Mouse (Mus musculus): Measurements from ENCODE around the gene Sdcbp2. TPM values are rescaled to one million over a fixed set of nuclear protein-coding genes. Genes with fewer than 3 reads are reported as not detected.
A peak's percentile ranks its signal among the peaks of the same experiment; 100 is the strongest.

Gene Sdcbp2
- polyA plus RNA-seq, 1 experiment from 2014 or later = 14.1 TPM

DNA sequence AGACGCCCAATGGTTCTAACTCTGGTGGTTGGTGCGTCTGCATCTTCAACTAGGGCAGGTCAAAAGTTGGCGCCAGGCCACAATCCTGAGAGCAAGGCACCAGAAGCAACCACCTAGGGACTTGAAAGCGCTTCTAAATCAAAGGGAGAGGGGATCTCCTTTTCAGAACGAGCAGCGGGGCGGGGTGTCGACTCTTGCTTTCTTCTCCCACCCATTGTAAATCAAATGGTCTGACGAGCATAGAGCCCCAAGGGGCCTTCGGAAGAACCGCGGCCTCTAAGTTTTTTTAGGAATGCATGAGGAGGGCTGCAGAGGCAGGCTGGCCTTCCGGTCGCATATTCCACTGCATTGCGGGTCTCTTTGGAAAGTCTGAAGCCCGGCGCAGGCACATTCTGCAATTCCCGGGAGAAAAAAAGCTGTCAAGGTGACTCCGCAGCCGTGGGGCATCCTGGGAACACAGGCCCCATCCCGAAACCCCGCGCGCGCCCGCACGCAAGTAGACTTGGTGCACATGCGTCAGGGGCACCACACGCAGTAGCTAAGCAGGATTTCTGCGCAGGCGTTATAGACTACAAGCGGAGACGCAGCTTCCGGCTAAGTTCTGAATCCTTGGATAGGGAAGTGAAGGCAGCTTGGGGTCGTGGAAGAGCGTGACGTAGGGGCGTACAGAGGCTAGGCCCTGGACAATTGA lies 3.4 kb downstream of the Sdcbp2 start:
- Histone ChIP-seq H3K4me3 (ENCODE audit: low read depth, low read length) (peak overlapping the region; percentile 27), H3K4me1 (ENCODE audit: control insufficient read depth, insufficient read depth, low read length) (no peaks in the 10 kb centered on the region), H3K9ac (replicated peaks; ENCODE audit: low read depth, low read length) (no peak overlapping the region; the same call in 1 of the 2 replicates), H3K27me3 (ENCODE audit: control insufficient read depth, insufficient read depth, low read length) (no peaks in the 10 kb centered on the region), H3K36me3 (ENCODE audit: control insufficient read depth, insufficient read depth, low read length) (no peaks in the 10 kb centered on the region), H3K27ac (ENCODE audit: low read length) (peak overlapping the region; percentile 52; the same call in 1 of the 2 replicates), H3K4me2 (replicated peaks; ENCODE audit: low read depth, low read length) (peak overlapping the region; percentile 61), H3K9me3 (ENCODE audit: control insufficient read depth, low read depth, low read length) (no peaks in the 10 kb centered on the region)
- peak; percentile 82 for ATAC-seq (ENCODE audit: insufficient number of reproducible peaks, insufficient read depth, low FRiP score, low read depth)
- 2% methylated on average over 38 of the region's 38 CpGs for WGBS

DNA sequence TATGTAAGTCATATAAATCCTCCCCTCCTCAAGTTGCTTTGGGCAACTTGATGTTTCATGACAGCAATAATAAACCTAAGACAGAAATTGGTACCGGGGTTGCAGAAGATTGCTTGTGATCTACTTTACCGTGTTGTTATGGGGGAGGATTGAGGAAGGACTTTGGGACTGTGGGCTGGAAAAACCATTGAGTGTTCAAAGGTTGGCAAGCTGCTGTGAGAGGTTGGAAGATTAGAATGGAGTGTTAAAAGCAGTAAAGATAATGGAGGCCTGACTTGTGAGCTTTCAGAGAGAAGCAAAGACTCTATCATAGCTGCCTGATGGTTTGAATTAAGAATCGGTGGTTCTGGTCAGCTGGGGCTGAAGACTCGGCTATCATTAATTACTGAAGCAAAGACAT lies 6.8 kb downstream of the Sdcbp2 start:
- WGBS = 74% methylated on average over 4 of the region's 4 CpGs
- no peaks in the 10 kb centered on the region for H3K9me3 ChIP-seq (ENCODE audit: control insufficient read depth, low read depth, low read length)
- H3K27ac ChIP-seq (ENCODE audit: low read length) = no peak overlapping the region
- no peak overlapping the region for H3K9ac ChIP-seq (replicated peaks; ENCODE audit: low read depth, low read length)
- H3K4me1 ChIP-seq (ENCODE audit: control insufficient read depth, insufficient read depth, low read length) = no peaks in the 10 kb centered on the region
- H3K4me2 ChIP-seq (replicated peaks; ENCODE audit: low read depth, low read length) = no peak overlapping the region
- no peak overlapping the region for H3K4me3 ChIP-seq (ENCODE audit: low read depth, low read length)
- no peaks in the 10 kb centered on the region for H3K27me3 ChIP-seq (ENCODE audit: control insufficient read depth, insufficient read depth, low read length)
- no peaks in the 10 kb centered on the region for H3K36me3 ChIP-seq (ENCODE audit: control insufficient read depth, insufficient read depth, low read length)
- ATAC-seq (ENCODE audit: insufficient number of reproducible peaks, insufficient read depth, low FRiP score, low read depth) = no peak

DNA sequence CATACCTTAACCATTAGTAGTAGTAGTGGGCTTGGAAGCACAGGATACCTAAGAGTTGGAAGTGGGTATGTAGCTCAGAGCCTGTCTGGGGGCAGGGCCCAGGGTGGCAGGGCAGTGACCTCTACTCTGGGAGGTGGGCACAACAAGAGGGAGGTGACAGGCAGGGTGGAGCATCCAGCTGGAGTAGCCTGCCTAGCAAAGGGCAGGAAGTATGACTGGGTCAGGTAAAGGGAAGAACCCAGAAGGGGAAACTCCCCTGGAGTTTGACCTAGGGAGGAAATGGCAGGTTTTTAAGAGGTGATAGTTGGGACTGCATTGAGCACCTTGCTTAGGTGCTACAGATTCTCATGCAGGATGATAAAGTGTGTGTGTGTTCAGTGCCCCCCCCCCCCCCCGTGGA lies 8.5 kb downstream of the Sdcbp2 start:
- H3K36me3 ChIP-seq (ENCODE audit: control insufficient read depth, insufficient read depth, low read length) = no peaks in the 10 kb centered on the region
- no peak overlapping the region for H3K4me3 ChIP-seq (ENCODE audit: low read depth, low read length)
- WGBS = 50% methylated on average over 1 of the region's 1 CpGs
- H3K4me1 ChIP-seq (ENCODE audit: control insufficient read depth, insufficient read depth, low read length) = no peaks in the 10 kb centered on the region
- no peak overlapping the region for H3K27ac ChIP-seq (ENCODE audit: low read length)
- no peaks in the 10 kb centered on the region for H3K27me3 ChIP-seq (ENCODE audit: control insufficient read depth, insufficient read depth, low read length)
- no peak overlapping the region for H3K9ac ChIP-seq (replicated peaks; ENCODE audit: low read depth, low read length)
- no peak for ATAC-seq (ENCODE audit: insufficient number of reproducible peaks, insufficient read depth, low FRiP score, low read depth)
- no peaks in the 10 kb centered on the region for H3K9me3 ChIP-seq (ENCODE audit: control insufficient read depth, low read depth, low read length)
- H3K4me2 ChIP-seq (replicated peaks; ENCODE audit: low read depth, low read length) = no peak overlapping the region

DNA sequence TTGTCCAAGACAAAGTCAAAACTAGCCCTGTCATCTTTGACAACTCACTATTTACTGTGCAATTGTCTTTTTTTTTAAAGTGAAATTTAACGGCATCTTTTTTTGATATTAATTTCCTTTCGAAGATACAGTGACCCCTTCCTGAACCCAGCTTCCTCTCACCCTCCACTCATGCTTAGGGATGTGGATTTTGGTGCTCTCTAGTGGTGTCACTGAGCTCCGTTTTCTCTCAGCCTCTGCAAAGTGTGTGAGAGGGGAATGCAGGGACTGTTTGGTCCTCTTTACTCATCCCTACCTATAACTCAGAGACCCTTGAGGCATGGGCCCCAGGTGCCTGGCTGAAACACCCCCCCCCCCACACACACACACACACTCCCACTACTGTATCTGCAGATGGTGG lies 13.5 kb downstream of the Sdcbp2 start:
- 39% methylated on average over 3 of the region's 3 CpGs for WGBS
- H3K36me3 ChIP-seq (ENCODE audit: control insufficient read depth, insufficient read depth, low read length) = no peaks in the 10 kb centered on the region
- H3K27ac ChIP-seq (ENCODE audit: low read length) = no peak overlapping the region
- no peak overlapping the region for H3K9ac ChIP-seq (replicated peaks; ENCODE audit: low read depth, low read length)
- no peak overlapping the region for H3K4me3 ChIP-seq (ENCODE audit: low read depth, low read length)
- no peaks in the 10 kb centered on the region for H3K9me3 ChIP-seq (ENCODE audit: control insufficient read depth, low read depth, low read length)
- no peaks in the 10 kb centered on the region for H3K4me1 ChIP-seq (ENCODE audit: control insufficient read depth, insufficient read depth, low read length)
- no peaks in the 10 kb centered on the region for H3K27me3 ChIP-seq (ENCODE audit: control insufficient read depth, insufficient read depth, low read length)
- H3K4me2 ChIP-seq (replicated peaks; ENCODE audit: low read depth, low read length) = no peak overlapping the region
- no peak for ATAC-seq (ENCODE audit: insufficient number of reproducible peaks, insufficient read depth, low FRiP score, low read depth)

DNA sequence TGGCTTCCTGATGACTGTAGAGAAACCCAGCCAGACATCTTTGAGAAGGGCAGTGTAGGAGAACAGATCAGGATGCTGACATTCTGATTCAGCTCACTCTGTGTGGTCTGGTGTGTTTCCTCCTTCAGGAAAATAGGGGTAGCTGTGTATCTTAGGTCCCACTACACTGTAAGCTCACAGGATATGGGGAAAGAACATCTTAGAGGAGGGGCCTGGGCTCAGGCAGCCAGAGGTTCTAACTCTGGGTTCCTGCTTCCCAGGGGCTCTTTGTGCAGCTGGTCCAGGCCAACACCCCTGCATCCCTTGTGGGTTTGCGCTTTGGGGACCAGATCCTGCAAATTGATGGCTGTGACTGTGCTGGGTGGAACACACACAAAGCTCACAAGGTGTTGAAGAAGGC lies 14.4 kb downstream of the Sdcbp2 start:
- no peaks in the 10 kb centered on the region for H3K4me1 ChIP-seq (ENCODE audit: control insufficient read depth, insufficient read depth, low read length)
- H3K4me3 ChIP-seq (ENCODE audit: low read depth, low read length) = no peak overlapping the region
- no peak for ATAC-seq (ENCODE audit: insufficient number of reproducible peaks, insufficient read depth, low FRiP score, low read depth)
- no peaks in the 10 kb centered on the region for H3K36me3 ChIP-seq (ENCODE audit: control insufficient read depth, insufficient read depth, low read length)
- no peaks in the 10 kb centered on the region for H3K9me3 ChIP-seq (ENCODE audit: control insufficient read depth, low read depth, low read length)
- no peak overlapping the region for H3K4me2 ChIP-seq (replicated peaks; ENCODE audit: low read depth, low read length)
- no peak overlapping the region for H3K27ac ChIP-seq (ENCODE audit: low read length)
- WGBS = 79% methylated on average over 1 of the region's 1 CpGs
- no peak overlapping the region for H3K9ac ChIP-seq (replicated peaks; ENCODE audit: low read depth, low read length)
- no peaks in the 10 kb centered on the region for H3K27me3 ChIP-seq (ENCODE audit: control insufficient read depth, insufficient read depth, low read length)

DNA sequence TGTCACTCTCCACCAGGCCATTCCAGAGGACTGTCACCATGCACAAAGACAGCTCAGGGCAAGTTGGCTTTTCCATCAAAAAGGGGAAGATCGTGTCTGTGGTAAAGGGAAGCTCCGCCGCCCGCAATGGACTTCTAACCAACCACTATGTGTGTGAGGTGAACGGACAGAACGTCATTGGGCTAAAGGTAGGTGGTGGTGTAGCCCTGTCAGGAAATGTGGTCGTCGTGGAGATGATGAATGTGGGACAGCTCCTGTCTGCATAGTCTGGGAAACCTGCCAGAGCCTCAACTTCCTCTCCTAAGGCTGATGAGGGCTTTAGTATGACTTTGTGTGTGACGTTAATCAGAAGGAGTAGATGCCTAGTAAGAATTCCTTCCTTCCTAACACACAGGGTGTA lies 14.9 kb downstream of the Sdcbp2 start:
- no peaks in the 10 kb centered on the region for H3K4me1 ChIP-seq (ENCODE audit: control insufficient read depth, insufficient read depth, low read length)
- no peak for ATAC-seq (ENCODE audit: insufficient number of reproducible peaks, insufficient read depth, low FRiP score, low read depth)
- H3K27ac ChIP-seq (ENCODE audit: low read length) = no peak overlapping the region
- 64% methylated on average over 9 of the region's 9 CpGs for WGBS
- no peaks in the 10 kb centered on the region for H3K27me3 ChIP-seq (ENCODE audit: control insufficient read depth, insufficient read depth, low read length)
- no peak overlapping the region for H3K9ac ChIP-seq (replicated peaks; ENCODE audit: low read depth, low read length)
- no peak overlapping the region for H3K4me2 ChIP-seq (replicated peaks; ENCODE audit: low read depth, low read length)
- H3K36me3 ChIP-seq (ENCODE audit: control insufficient read depth, insufficient read depth, low read length) = no peaks in the 10 kb centered on the region
- no peak overlapping the region for H3K4me3 ChIP-seq (ENCODE audit: low read depth, low read length)
- no peaks in the 10 kb centered on the region for H3K9me3 ChIP-seq (ENCODE audit: control insufficient read depth, low read depth, low read length)

DNA sequence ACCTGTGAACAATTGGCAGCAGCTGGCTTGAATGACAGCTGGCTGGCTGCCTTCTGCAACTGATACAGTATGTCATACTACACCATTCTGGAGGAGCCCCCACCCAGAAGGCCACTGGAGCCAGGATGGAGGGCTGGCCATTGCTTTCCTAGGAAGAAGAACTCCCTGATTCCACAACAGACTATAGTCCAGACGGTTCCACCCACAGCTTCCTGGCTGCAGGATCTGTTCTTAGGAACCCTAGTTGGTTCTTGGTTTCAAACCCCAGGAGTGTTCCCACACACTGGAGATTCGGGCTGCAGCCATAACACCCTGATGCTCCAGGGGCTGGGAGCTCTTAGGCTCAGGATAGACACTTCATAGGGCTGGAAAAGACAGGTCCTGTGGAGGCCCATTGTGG lies 25.6 kb downstream of the Sdcbp2 start:
- WGBS = 69% methylated on average over 2 of the region's 2 CpGs
- no peak overlapping the region for H3K4me2 ChIP-seq (replicated peaks; ENCODE audit: low read depth, low read length)

DNA sequence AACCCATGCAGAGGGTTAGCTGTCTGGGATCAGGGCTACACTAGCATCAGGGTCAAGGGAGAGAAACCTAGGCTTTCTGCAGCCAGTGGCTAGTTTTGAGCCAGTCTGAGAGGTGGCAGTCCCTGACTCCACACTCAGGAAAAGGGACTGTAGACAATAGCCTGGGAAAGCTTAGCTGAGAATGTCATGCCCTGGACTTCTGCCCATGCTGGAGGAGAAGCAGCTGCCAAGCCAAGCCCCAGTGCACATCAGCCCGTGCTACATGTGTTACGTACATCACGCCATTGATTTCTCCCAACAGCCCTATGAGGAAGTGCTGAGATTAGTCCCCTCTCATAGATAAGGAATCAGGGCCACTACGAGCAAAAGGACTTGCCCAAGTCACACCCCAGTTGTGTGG lies 29.7 kb downstream of the Sdcbp2 start:
- H3K27me3 ChIP-seq (ENCODE audit: control insufficient read depth, insufficient read depth, low read length) = no peaks in the 10 kb centered on the region
- 54% methylated on average over 4 of the region's 4 CpGs for WGBS
- no peaks in the 10 kb centered on the region for H3K9me3 ChIP-seq (ENCODE audit: control insufficient read depth, low read depth, low read length)
- no peak overlapping the region for H3K27ac ChIP-seq (ENCODE audit: low read length)
- ATAC-seq (ENCODE audit: insufficient number of reproducible peaks, insufficient read depth, low FRiP score, low read depth) = no peak
- H3K4me2 ChIP-seq (replicated peaks; ENCODE audit: low read depth, low read length) = no peak overlapping the region
- no peaks in the 10 kb centered on the region for H3K36me3 ChIP-seq (ENCODE audit: control insufficient read depth, insufficient read depth, low read length)
- no peak overlapping the region for H3K9ac ChIP-seq (replicated peaks; ENCODE audit: low read depth, low read length)
- no peaks in the 10 kb centered on the region; the same call in 1 of the 2 replicates for H3K4me1 ChIP-seq (ENCODE audit: control insufficient read depth, insufficient read depth, low read length)
- no peak overlapping the region for H3K4me3 ChIP-seq (ENCODE audit: low read depth, low read length)

More for the DNA sequence above, 25.6 kb downstream of the Sdcbp2 start:
- Histone ChIP-seq H3K9ac (replicated peaks; ENCODE audit: low read depth, low read length) (no peak overlapping the region), H3K4me1 (ENCODE audit: control insufficient read depth, insufficient read depth, low read length) (no peaks in the 10 kb centered on the region), H3K9me3 (ENCODE audit: control insufficient read depth, low read depth, low read length) (no peaks in the 10 kb centered on the region), H3K4me3 (ENCODE audit: low read depth, low read length) (no peak overlapping the region), H3K27ac (ENCODE audit: low read length) (no peak overlapping the region), H3K27me3 (ENCODE audit: control insufficient read depth, insufficient read depth, low read length) (no peaks in the 10 kb centered on the region), H3K36me3 (ENCODE audit: control insufficient read depth, insufficient read depth, low read length) (no peaks in the 10 kb centered on the region)
- ATAC-seq (ENCODE audit: insufficient number of reproducible peaks, insufficient read depth, low FRiP score, low read depth) = no peak

DNA sequence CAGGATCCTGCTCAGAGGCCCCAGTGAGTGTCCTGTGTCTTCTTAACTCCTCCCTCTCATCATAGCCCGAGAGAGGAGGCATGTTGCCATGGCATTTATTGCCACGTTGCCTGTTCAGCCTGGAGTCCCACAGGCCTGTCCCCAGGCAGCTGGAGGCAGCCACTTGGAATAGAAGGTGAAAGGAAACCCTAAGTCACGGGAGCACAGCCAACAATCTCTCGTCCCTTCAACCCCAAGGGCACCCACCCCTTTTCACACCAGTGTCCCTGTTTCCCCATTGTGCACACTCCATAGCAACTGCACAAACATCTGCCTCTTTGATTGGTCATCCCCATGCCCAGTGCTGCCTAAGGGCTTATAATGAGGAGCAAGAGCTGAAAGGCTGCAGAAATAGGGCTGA lies 31.2 kb downstream of the Sdcbp2 start:
- Histone ChIP-seq H3K4me2 (replicated peaks; ENCODE audit: low read depth, low read length) (no peak overlapping the region), H3K9me3 (ENCODE audit: control insufficient read depth, low read depth, low read length) (no peaks in the 10 kb centered on the region), H3K36me3 (ENCODE audit: control insufficient read depth, insufficient read depth, low read length) (no peaks in the 10 kb centered on the region), H3K4me3 (ENCODE audit: low read depth, low read length) (no peak overlapping the region), H3K27ac (ENCODE audit: low read length) (no peak overlapping the region), H3K4me1 (ENCODE audit: control insufficient read depth, insufficient read depth, low read length) (no peaks in the 10 kb centered on the region; the same call in 1 of the 2 replicates), H3K27me3 (ENCODE audit: control insufficient read depth, insufficient read depth, low read length) (no peaks in the 10 kb centered on the region), H3K9ac (replicated peaks; ENCODE audit: low read depth, low read length) (no peak overlapping the region)
- whole genome bisulfite sequencing = 44% methylated on average over 4 of the region's 4 CpGs
- no peak for ATAC-seq (ENCODE audit: insufficient number of reproducible peaks, insufficient read depth, low FRiP score, low read depth)
